Mouse (Mus musculus): Measurements from ENCODE around the gene Dolk. TPM values are rescaled to one million over a fixed set of nuclear protein-coding genes. Genes with fewer than 3 reads are reported as not detected.
A peak's percentile ranks its signal among the peaks of the same experiment; 100 is the strongest.

Gene Dolk
- total RNA-seq, 2 experiments from 2014 or later = 5.9 to 9.3 TPM

DNA sequence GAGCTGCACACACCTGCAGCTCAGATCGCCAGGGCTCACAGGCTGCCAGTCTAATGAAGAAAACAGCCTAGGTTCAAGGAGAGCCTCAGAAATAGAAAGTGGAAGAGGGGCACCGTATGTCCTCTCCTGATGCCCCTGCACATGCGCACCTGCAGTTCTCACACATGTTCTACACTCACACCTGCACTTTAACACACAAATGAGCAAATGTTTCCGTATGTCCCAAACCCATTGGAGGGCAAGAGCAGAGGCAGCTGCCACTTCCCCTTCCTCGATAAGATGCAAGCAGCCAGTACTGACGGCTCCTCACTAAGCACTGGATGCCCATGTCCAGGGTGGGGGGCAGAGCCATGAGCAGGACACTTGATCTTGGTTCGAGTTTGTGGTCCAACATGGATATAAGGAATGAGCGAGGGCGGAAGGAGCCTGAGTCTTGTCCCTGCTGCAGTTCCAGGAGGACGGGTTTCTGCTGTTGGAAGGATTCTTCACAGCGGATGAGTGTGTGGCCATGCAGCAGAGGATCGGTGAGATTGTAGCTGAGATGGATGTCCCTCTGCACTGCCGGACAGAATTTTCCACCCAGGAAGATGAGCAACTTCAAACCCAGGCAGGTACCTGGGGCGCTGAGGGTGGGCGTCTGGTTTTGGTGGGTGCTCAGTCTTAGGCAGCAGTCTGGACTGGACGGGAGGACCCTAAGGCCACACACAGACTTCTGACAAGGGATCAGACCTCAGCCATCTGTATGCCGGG, 16.7 kb downstream of the Dolk start:
- no peak for ATAC-seq (replicated peaks; ENCODE audit: poor library complexity)

DNA sequence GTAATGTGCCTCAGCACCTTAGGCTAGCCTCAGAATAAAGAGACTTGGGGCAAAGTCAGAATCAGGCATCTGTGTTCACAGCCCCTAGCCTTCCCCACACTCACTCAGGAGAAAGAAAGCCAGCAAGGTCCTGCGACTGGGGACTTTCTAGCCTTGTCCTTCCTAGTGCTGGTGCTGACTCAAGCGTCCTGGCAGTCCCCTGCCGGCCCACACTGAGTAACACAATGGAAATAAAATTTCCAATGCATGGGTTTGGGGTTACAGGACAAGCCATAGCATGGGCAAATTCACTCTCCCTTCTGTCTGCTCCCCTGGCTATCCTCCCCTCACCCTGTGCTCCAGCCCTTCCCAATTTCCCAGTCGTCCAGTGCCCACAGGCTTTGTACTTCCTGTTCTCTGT, 17.8 kb downstream of the Dolk start:
- no peak for ATAC-seq (replicated peaks; ENCODE audit: poor library complexity)

DNA sequence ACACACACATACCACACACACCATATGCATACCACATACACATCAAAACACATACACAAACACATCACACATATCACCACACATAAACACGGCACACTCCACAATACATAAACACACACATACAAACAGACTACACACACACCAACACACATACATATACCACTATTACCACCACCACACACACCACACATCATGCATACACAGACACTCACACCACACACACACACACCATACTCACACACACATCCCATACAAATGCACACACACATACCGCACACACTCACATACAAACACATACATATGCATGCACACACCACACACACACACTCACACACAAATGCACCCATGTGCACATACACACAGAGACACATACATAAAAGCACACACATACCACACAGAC, 18.7 kb downstream of the Dolk start:
- ATAC-seq (replicated peaks; ENCODE audit: poor library complexity) = no peak

DNA sequence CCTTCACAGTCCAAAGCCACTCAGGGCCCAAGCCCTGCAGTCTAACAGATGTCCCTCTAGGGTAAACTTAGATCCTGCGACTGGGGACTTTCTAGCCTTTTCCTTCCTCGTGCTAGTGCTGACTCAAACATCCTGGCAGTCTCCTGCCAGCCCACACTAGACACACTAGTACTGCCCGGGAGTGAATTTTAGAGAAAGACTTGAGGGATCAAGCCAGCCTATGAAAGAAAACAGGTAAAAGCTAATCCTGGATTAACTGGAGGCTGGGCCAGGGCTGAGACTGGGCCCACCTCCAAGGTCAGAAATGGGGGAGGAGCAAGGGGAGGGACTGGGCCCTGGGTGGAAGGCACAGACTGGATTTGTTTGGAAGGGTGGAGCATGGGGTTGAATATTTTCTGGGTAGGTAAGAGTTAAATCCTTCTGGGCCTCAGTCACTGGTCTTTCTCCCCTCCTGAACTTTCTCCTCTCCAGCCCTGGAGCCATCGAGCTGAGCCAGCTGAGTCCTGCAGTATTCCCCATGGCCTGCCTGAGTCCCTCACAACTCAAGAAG, 19.7 kb downstream of the Dolk start:
- 0 out of 2 replicates have a peak, but pooled peaks have one; percentile 35 for ATAC-seq (replicated peaks; ENCODE audit: poor library complexity)

DNA sequence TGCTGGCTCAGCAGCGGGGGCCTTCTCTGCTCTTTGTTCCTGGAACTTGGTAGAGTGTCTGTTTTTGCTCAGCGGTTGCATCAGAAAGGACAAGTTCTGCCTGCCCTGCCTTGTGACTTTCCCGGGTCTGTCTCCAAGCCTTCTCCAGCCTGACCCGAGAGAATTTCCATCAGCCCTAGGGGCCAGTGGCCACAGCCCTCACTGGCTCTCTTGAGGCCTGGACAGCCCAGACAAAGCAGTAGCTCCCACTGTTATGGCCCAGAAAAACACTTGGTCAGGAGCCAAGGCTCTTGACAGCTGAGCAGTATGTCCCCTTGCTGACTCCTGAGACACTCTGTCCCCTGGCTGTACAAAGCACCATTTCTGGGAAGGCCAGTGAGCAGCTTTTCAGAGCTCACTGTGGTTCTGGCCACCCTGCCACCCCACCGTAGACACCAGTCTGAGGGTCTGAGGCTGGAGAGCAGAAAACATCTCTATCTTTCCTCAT, 20.3 kb downstream of the Dolk start, which contains the start of gene Phyhd1:
TSS of gene Phyhd1 (plus strand) at position 437 of the 487 bp plus-strand sequence.
- ATAC-seq (replicated peaks; ENCODE audit: poor library complexity) = no peak

DNA sequence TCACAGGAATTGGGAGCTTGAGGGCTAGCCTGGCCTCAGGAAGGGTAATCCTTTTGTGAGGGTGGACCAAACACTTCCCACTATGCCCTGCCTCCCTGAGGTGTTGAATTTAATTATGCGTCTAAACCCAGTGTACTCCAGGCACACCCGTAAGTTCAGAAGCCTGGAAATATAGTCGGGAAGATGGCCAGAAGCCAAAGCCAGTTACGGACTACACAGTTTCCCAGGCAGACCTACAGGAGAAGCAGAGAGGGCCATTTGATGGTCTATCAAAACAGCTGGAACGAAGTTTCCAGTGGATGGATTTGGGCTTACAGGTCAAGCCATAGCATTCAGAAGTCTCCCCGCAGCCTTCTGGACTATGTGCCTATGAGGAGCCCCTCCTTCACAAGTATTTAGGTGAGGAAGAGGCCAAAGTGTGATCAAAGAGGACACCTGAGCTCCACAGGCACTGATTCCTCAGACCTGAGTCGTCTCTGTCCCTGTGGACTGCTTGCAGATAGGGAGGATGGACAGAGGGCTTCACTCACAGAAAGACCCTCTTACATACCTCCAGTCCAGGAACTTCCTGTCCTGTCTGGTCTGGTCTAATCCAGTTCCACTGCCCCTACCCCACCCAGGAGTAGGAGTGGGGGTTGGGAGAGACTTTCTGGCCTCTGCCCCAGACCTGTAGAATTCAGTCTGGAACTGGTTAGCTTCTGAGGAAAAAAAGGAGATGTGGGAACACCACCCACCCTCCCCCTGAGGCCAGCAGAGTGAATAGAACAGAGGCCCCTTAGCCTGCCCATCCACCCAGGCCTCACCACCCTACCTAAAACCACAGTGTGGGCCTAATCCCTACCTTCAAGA, 21.2 kb downstream of the Dolk start:
- ATAC-seq (replicated peaks; ENCODE audit: poor library complexity) = no peak

DNA sequence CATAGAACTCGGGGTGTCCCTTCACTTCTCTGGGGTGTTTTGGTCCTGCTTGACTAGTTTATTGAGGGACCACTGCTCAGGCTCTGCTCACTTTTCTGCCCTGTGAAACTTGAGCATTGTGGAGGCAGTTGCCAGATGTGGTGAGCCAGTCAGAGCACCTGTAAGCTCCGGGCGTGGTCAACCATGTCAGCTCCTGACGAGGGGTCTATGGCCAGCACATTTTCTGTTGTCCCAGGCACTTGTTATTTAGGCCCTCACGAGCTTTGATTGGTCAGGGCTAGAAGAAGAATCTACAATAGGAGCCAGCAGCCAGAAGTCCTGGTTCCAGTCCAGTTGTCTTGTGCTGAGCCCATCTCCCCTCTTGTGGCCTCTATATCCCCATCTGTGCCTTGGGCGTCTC, 22.3 kb downstream of the Dolk start:
- ATAC-seq (replicated peaks; ENCODE audit: poor library complexity) = no peak

DNA sequence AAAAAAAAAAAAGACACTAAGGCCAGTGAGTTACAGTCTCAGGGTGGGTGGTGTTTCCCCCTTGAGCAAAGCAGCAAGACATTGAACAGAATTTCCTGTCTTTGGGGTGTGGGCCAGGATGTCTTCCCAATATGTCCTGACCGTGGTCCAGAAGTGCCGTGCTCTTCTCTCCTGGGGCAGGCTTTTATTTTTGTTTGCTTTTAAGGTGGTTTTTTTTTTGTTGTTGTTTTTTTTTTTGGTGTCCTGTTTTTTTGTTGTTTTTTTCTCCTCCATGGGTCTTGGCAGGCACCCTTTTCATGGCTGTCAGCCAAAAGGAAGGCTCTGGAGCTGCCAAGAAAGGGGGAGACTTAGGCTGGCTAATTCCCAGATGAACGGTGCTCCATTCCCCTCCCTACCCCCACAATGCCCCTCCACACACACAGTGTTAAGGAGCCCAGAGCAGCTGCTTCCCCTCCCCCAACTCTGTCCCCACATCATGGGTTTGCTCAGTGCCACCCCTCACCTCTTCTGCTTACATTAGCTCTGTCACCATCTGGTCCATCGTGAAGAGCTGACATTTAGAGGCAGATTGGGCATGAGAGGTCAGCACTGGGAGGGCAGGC, 23.2 kb downstream of the Dolk start:
- no peak for ATAC-seq (replicated peaks; ENCODE audit: poor library complexity)

DNA sequence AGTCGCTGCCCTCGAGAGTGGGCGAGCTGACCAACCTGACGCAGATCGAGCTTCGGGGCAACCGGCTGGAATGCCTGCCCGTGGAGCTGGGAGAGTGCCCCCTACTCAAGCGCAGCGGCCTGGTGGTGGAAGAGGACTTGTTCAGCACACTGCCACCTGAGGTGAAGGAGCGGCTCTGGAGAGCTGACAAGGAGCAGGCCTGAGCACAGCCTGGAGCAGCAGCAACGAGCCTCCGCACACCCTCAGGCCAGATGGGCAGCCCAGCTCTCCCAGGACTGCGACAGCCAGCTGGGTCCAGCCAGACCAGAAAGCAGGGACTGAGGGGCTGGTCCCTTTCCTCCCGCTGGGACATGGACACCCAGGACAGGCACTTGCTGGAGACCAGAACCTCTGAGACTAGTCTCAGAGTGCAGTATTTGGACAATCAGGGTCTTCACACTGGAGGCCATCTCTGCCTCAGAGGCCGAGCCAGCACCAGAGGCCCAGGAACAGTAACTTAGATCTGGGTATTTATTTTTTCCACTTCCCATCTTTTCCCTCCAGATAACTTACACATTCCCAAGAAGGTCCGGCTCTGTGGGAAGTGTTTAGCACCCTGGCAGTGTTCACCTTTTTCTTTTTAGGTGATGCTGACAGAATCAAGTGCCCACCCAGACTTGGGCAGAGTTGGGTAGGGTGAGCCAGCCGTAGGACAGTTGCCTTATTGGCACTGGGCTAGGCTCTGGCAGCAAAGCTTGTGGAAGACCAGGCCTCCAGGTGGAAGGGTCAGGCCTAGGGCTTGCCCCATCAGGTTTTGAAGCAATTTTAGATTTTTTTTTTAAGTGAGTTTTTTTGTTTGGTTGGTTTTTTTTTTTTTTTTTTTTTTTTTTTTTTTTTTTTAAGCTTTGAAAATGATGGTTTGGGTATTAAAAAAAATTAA, 24.0 kb downstream of the Dolk start:
- ATAC-seq (replicated peaks; ENCODE audit: poor library complexity) = no peak

DNA sequence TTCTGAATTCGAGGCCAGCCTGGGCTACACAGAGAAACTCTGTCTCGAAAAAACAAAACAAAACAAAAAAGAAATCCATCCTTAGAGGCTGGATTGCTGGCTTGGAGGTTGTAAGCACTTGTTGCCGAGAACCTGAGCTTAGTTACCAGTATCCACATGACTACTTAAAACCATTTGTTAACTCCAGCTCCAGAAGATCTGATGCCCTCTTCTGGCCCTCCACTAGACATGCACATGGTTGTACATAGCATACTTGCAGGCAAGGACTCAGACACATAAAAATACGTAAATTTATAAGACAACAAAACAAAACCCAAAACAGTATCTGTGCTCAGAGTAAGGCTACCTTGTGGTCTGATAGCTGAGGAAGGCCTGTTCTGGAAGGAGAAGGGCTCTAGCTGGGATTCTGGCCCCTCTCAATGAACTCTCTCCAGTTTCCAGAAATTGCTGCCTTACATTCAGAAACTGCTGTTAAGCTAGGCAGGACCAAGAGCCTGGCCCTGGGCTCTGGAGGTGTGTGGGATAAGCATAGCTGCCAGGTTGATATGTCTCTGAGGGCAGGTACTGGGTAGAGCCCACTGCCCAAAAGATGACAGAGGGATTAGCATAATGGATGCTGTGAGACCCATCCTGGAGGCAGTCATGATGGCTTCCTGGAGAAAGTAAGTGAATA, 24.9 kb downstream of the Dolk start:
- ATAC-seq (replicated peaks; ENCODE audit: poor library complexity) = no peak

DNA sequence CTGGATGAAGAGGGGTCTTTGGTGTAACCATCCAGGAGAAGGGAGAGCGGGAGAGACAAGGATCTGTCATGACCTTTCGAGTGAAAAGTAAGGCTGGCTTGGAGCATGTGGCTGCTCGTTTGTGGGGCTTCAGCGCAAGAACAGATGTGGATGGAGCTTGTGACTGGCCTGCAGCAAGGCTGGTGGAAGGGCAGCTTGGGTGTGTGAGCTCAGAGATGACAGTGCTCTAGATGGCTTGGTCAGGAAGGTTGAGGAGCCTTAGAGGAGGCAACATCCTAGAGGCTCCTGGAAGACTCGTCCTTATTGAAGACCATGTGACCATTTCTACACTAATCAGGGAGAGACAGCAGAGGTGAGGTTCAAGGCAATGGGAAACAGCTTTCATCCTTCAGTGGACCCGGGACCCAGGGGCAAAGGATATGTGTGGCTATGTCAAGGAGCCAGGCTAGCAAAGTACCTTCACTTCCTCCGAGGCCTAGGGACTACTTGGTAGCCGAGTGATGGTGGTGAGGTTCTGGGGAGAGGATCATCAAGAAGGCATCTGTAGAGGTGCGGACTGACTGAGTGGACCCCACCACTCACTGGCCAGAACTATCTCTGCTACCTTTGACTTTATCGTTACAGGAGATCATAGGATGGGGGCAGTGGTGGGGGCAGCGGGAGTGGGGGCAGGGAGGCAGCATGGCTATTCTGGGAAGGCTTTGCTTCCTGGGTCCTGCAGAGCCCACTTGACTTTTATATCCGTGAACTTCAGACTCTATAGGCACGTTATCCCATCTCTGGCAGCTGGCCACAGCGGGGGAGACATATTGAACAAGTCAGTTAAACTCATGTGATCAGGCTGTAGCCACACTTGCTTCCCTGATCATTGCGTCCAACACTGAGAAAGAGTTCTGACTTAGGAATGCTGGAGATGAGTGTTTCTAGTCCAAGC, 26.7 kb downstream of the Dolk start:
- no peak for ATAC-seq (replicated peaks; ENCODE audit: poor library complexity)

DNA sequence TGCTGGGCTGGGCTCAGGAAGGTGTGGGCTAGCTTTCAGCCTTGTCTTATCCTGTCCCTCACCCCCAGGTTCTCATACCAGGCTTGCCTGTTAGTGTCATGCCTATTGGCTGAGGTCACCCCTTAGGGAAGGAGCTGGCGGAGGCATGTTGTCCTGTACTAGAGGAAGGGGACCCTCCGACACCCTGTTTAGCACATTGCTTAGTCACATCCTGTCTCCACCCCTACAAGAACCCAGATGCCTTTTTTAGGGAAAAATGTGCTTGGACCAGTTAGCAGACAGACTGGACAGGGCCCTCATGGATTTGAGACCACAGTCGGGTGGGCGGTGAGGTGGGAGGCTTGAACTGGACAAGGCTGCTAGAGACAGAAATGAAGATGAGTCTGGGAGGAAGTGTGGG, 27.5 kb downstream of the Dolk start:
- ATAC-seq (replicated peaks; ENCODE audit: poor library complexity) = no peak

DNA sequence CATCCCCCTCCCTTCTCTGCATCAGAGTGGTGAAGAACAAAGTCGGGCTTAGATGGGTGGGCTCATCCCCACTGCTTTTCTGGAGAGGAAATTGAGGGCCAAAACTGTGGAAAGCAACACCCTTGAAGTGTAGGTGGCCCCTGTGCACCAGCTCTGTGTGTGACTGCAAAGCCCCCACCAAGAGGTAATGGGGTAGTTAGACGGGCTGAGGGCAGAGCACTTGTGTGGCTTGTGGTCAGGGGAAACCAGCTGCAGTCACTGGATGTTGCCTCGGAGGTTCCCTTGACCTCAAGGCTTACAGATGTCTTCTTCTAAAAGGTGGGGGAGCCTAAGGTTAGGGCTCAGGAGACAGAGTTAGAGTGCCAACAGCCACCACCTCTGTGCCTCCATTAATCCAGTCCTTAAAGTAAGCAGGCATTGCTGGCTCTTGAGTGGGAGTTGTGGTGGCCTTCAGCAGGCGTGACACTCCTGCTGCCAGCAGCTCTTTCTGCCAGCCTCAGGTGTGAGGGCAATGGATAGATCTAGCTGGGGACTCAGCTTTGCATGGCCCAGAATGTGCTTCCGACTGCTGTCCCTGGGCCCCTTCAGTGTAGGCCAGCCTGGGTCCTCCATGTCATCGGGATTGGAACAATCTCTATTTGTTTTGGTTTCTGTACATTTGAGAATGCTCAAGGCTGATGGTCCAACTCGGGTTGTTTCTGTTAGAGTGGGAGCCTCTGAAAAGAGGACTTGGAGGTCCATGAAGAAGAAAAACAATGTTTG, 28.3 kb downstream of the Dolk start:
- peak; percentile 67 for ATAC-seq (replicated peaks; ENCODE audit: poor library complexity)

DNA sequence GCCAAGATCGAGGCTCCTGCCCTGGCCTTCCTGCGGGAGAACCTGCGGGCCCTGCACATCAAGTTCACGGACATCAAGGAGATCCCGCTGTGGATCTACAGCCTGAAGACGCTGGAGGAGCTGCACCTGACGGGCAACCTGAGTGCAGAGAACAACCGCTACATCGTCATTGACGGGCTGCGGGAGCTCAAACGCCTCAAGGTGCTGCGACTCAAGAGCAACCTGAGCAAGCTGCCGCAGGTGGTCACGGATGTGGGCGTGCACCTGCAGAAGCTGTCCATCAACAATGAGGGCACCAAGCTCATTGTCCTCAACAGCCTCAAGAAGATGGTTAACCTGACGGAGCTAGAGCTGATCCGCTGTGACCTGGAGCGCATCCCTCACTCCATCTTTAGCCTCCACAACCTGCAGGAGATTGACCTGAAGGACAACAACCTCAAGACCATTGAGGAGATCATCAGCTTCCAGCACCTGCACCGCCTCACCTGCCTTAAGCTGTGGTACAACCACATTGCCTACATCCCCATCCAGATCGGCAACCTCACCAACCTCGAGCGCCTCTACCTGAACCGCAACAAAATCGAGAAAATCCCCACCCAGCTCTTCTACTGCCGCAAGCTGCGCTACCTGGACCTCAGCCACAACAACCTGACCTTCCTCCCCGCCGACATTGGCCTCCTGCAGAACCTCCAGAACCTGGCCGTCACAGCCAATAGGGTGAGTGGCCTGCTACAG, 29.4 kb downstream of the Dolk start:
- ATAC-seq (replicated peaks; ENCODE audit: poor library complexity) = no peak

DNA sequence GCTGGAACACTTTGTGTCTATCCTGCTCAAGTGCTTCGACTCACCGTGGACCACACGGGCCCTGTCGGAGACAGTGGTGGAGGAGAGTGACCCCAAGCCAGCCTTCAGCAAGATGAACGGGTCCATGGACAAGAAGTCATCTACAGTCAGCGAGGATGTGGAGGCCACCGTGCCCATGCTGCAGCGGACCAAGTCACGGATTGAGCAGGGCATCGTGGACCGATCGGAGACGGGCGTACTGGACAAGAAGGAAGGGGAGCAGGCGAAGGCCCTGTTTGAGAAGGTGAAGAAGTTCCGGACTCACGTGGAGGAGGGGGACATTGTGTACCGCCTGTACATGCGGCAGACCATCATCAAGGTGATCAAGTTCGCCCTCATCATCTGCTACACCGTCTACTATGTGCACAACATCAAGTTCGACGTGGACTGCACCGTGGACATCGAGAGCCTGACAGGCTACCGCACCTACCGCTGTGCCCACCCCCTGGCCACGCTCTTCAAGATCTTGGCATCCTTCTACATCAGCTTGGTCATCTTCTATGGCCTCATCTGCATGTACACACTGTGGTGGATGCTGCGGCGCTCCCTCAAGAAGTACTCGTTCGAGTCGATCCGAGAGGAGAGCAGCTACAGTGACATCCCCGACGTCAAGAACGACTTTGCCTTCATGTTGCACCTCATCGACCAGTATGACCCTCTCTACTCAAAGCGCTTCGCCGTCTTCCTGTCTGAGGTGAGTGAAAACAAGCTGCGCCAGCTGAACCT, 30.3 kb downstream of the Dolk start:
- no peak for ATAC-seq (replicated peaks; ENCODE audit: poor library complexity)

DNA sequence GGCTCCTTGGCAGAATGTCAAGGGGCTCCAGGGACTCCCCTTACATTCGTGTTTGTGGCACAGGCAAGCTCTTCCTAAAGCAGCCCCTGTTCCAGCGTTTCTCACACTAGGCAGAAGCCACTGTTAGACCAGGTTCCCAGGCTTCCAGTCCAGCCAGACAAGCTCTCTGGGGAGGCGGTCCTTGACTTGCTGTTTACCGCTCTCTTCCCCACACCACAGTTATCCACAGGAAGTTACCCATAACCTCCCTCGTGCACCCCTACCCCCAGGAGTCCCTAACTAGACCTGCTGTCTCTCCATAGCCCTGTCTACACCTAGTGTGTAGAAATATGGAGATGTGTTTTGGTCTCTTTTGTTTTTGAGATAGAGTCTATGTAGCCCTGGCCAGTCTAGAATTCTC, 32.3 kb downstream of the Dolk start:
- ATAC-seq (replicated peaks; ENCODE audit: poor library complexity) = no peak
